Mouse (Mus musculus) testis, adult 2 months (tissue): ENCODE measurements around the gene Olfr1502. TPM values are rescaled to one million over a fixed set of nuclear protein-coding genes. Genes with fewer than 3 reads are reported as not detected.
"Not testable (repeated sequence)": the region's sequence is repeated elsewhere in the genome, so short reads cannot be mapped to it uniquely, and the experiment has no call there.

Experiments used
- H3K27ac ChIP-seq: fragments of 200-500 bp; 2 replicates; pipeline ENCODE4 v1.5.1; 2012; ENCODE audit warnings: low read depth, low read length; ENCODE audit not compliant: control insufficient read depth, insufficient read depth
- H3K27me3 ChIP-seq: fragments of 200-500 bp; 2 replicates; pipeline ENCODE4 v1.6.1; 2012; ENCODE audit warnings: mild to moderate bottlenecking, low read length, moderate library complexity; ENCODE audit not compliant: control insufficient read depth, insufficient read depth
- H3K36me3 ChIP-seq: fragments of 200-500 bp; 2 replicates; pipeline ENCODE4 v1.6.1; 2012; ENCODE audit warnings: mild to moderate bottlenecking, low read length; ENCODE audit not compliant: control insufficient read depth, insufficient read depth
- H3K4me1 ChIP-seq: fragments of 200-500 bp; 2 replicates; pipeline ENCODE4 v1.6.1; 2012; ENCODE audit warnings: low read length; ENCODE audit not compliant: control insufficient read depth, insufficient read depth
- H3K4me3 ChIP-seq: fragments of 200-500 bp; 2 replicates; pipeline ENCODE4 v1.5.1; 2012; ENCODE audit warnings: low read depth, mild to moderate bottlenecking, low read length, moderate library complexity, mixed read lengths; ENCODE audit not compliant: control insufficient read depth
- CTCF ChIP-seq: fragments of 200-500 bp; IDR thresholded peaks from 2 replicates; pipeline ENCODE4 v1.5.1; 2012; ENCODE audit warnings: low read depth, mild to moderate bottlenecking, inconsistent platforms, low read length, moderate library complexity; ENCODE audit not compliant: control insufficient read depth, insufficient read depth, insufficient replicate concordance
- POLR2A ChIP-seq: fragments of 200-500 bp; IDR thresholded peaks from 2 replicates; pipeline ENCODE4 v1.6.1; 2012; ENCODE audit warnings: low read depth, mild to moderate bottlenecking, inconsistent platforms, low read length, moderate library complexity; ENCODE audit not compliant: control insufficient read depth
- polyA plus RNA-seq: library from polyadenylated mRNA; depleted of rRNA; stranded (reverse); fragments of >200 nt; gene quantifications from 2 replicates; pipeline ENCODE4 v1.2.3, GENCODE M21; 2012; rRNA removed

Olfr1502 gene
- not detected in 2 replicates for polyA plus RNA-seq

DNA sequence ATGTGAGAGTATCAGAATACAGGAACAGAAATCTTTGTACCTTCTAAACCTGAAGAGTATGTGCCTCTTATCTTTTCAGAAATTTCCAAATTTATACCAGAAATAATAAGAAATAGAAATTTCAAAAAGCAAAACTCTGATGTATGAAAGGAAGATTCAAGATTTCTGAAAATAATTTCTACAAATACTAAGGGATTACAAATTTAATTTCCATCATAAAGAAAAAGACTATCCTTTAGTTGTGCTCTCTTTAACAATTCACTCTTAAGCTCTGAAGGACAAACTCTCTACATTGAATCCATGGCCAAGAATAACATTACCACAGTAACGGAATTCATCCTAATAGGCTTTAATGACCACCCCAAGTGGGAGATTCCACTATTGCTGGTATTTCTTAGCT, at the start of gene Olfr1502:
Olfr1502 (plus strand) TSS at position 301 of the 400 bp plus-strand sequence.
- TF ChIP-seq POLR2A (no peak), CTCF (no peak)
- Histone ChIP-seq H3K4me1 (no peaks in the 10 kb centered on the region), H3K4me3 (no peak within 1 kb of the TSS), H3K27me3 (no peaks in the 10 kb centered on the region), H3K27ac (no peak within 1 kb of the TSS), H3K36me3 (no peaks in the 10 kb centered on the region)

DNA sequence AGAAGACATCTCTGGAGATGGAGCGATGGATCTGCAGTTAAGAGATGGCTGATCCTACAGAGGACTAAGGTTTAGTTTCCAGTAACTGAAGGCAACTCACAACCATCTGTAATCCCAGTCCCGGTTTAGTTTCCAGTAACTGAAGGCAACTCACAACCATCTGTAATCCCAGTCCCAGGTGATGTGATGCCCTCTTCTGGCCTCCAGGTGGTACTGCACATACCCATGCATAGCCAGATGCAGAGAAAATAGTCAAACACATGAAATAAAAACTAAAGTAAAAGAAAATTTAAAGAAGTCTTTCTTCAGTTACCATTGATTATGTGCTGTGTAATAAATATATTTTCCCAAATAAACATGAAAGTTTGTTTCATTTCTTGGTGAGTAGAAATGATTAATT, 48.8 kb upstream of the Olfr1502 start:
- TF ChIP-seq CTCF (peak; percentile 41; the same call in 1 of the 2 replicates), POLR2A (no peak)

DNA sequence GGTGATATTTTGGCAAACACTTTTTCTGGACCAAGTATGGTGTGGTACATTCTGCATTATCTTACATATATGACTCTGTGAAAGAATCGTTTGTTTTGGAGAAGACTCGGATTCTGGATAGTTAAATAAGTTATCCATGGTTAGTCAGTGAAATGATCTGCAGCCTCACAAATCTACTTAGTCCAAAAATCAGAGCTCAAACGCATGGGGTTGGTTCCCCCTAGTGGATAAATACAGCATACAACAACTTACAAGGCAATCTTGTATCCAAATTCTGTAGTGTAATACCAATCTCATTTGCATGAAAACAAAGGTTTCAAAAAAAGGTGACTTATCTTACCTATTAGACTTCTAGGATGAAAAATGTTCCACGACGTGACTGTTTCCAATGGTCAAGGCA, 42.8 kb upstream of the Olfr1502 start:
- Histone ChIP-seq H3K36me3 (no peaks in the 10 kb centered on the region), H3K27ac (no peak overlapping the region)
- TF ChIP-seq CTCF = no peak
- no peak for TF ChIP-seq POLR2A

More for the DNA sequence above, 48.8 kb upstream of the Olfr1502 start:
- Histone ChIP-seq H3K4me3 (no peak overlapping the region), H3K27ac (no peak overlapping the region), H3K4me1 (no peaks in the 10 kb centered on the region), H3K36me3 (no peaks in the 10 kb centered on the region), H3K27me3 (no peaks in the 10 kb centered on the region)

DNA sequence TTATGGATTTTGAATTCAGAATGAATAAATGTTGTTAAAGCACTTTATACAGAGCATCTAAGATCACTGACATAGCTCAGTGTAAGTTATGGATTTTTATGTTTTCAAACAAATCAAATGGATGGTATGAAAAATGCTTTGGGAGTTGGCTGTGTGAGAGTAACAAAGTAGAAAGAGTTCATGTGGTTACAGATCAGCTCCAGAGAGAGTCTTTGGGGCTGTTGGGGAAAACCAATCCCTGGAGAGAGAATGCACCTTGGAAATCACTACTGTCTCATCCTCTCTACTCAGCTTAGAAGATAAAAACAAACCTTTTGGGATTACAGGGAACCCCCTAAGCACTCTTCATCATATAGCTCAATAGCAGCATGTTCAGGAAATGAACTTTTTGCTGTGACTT, 42.2 kb upstream of the Olfr1502 start, which contains the start of gene Olfr1499:
Olfr1499 (minus strand) TSS at position 101 of the 400 bp plus-strand sequence.
- TF ChIP-seq POLR2A (no peak), CTCF (no peak)
- Histone ChIP-seq H3K36me3 (no peaks in the 10 kb centered on the region), H3K27ac (no peak within 1 kb of the TSS), H3K4me3 (no peak within 1 kb of the TSS), H3K4me1 (no peaks in the 10 kb centered on the region), H3K27me3 (no peaks in the 10 kb centered on the region)

More for the DNA sequence above, 42.8 kb upstream of the Olfr1502 start:
- Histone ChIP-seq H3K4me3 (no peak overlapping the region), H3K27me3 (no peaks in the 10 kb centered on the region), H3K4me1 (no peaks in the 10 kb centered on the region)

DNA sequence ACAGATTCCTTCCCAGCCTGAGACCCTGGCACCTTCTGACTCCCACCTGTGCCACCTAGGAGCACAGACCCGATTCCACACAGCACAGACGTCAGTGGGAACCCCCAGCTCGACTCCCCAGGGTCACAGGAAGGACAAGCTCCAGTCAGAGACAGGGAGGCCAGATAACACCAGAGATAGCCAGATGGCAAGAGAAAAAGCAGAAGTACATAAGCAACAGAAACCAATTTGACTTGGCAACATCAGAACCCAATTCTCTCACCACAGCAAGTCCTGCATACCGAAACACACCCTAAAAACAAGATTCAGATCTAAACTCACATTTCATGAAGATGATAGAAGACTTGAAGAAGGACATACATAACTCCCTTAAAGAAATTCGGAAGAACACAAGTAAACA, 40.7 kb upstream of the Olfr1502 start:
- H3K36me3 ChIP-seq = no peaks in the 10 kb centered on the region
- no peak overlapping the region for H3K27ac ChIP-seq
- H3K4me3 ChIP-seq = no peak overlapping the region
- no peaks in the 10 kb centered on the region for H3K4me1 ChIP-seq
- TF ChIP-seq CTCF (no peak), POLR2A (no peak)
- H3K27me3 ChIP-seq = no peaks in the 10 kb centered on the region

DNA sequence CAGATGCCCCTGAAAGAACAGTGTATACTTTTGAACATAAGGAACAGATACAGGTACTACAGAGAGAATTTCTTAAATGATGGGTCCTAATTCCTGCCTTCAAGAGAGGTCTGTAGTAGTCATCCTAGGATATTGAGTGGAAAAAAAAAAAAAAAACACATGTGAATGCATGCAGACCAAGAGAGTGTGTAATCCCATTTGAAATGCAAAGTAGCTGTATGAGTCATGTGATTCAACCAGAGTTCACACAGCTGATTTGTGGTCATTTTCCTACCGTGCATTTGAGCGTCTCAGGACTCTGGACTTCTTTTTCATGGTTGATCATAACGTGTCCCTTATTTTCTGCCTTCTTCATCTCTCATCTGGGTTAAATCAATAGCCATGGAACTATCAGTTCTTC, 33.1 kb upstream of the Olfr1502 start:
- Histone ChIP-seq H3K27me3 (no peaks in the 10 kb centered on the region), H3K4me1 (no peaks in the 10 kb centered on the region), H3K4me3 (no peak overlapping the region), H3K27ac (no peak overlapping the region), H3K36me3 (no peaks in the 10 kb centered on the region)
- TF ChIP-seq POLR2A = no peak
- no peak for TF ChIP-seq CTCF

DNA sequence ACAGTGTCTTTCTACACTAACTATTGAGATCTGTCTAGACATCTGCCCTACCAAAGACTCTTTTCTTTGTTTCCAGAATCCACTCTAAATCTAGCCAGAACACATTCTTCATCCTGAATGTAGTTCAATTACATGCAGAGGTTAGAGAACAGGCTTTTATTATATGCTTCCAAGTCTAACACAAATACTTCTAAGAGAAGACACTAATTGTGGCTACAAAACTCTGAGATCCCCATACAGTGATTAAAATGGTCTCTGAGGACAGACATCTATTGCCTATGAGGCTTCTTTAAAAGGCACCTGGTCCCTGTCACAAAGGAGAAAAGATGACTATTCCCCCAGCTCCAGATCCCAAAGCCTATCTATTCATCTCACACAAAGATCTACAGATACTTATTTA, 31.2 kb upstream of the Olfr1502 start, which contains the start of gene Olfr1500:
Olfr1500 (minus strand) TSS at position 101 of the 400 bp plus-strand sequence.
- Histone ChIP-seq H3K27ac (no peak within 1 kb of the TSS), H3K36me3 (no peaks in the 10 kb centered on the region), H3K4me3 (no peak within 1 kb of the TSS), H3K27me3 (no peaks in the 10 kb centered on the region), H3K4me1 (no peaks in the 10 kb centered on the region)
- TF ChIP-seq POLR2A = no peak
- TF ChIP-seq CTCF = no peak

DNA sequence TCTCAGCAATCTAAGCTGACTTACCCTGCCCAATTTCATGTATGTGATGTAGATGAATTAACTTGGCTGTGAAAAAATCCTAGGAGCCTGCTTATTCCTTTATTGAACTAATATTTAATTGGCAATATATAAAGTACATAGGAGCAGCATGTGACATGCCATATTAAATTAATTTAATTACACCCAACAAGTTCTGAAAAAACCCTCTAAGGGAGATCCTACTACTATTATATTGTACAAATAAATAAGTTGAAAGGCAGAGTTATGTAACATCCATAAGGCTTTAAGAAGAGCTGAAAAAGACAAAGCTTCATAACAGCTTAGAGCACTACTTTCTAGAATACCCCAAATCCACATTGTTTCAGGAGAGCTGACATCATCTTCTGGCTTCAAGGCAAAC, 11.0 kb upstream of the Olfr1502 start, which contains the start of gene Olfr1501:
Olfr1501 (minus strand) TSS at position 101 of the 400 bp plus-strand sequence.
- not testable (repeated sequence) for H3K27ac ChIP-seq, H3K4me1 ChIP-seq, H3K27me3 ChIP-seq, H3K4me3 ChIP-seq, H3K36me3 ChIP-seq
